Mouse (Mus musculus): Measurements from ENCODE around the gene Lonp2.
A peak's percentile ranks its signal among the peaks of the same experiment; 100 is the strongest.

Lonp2 gene

DNA sequence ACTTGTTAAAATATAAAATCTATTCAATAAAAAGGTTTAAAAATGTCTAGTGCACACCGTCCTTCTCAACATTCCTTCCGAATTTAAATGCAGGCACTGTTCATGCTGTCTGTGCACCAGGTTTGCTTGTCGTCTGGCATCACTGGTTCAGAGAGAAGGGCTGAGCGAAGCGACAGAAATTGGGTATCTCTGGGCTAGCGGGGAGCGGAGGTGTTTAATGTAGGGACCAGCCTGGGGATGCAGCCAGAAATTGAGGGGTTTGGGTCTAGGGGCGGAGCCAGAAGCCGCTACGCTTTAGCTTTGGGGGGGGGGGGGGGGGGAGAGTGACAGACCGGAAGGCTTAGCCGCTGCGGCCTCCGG is 312 bp upstream of the Lonp2 start:
- no peak for DNase-seq (ENCODE audit: low read depth, low spot score)

DNA sequence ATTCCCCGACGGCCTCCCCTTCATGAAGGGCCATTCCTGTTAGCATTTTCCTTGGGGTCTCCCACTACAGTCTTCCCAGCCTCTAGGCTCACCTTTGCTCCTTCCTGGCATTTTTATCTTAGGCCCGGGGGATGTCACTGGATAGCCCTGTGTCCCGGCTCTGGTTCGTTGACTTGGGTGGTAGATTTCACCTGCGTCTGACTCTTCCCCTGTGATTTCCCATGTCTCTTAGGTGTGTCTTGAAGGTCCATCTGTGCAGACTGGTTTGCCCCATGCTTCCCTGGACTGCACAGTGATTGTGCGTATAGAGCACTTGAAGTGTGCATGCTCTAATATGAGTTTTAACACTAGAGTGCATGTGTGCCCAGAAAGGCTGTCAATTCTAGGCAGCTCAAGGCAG is 1.1 kb downstream of the Lonp2 start:
- DNase-seq (ENCODE audit: low read depth, low spot score): peak; percentile 20

GRCm38 (mm10) chr8:86630212-86630611 is 6.4 kb downstream of the Lonp2 start:
- no peak for DNase-seq (ENCODE audit: low read depth, low spot score)

- DNase-seq (ENCODE audit: low read depth, low spot score): no peak
Measured at GRCm38 (mm10) chr8:86631395-86631794, 7.6 kb downstream of the Lonp2 start.

DNA sequence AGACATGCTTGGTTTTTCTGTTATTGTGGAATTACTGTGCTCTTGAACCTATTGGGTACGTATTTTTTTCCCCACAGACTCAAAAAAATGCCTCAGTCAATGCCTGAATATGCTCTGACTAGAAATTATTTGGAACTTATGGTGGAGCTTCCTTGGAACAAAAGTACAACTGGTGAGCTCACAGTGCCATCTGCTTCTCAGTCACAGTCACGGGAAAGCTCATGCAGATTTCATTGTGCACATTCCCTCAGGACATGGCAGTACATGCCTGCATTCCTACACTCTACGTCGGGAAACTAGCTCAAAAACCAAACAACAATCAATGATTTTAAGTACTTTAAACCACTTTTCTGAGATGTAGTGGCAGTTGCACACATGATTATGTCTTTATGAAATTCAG is 14.0 kb downstream of the Lonp2 start:
- no peak for DNase-seq (ENCODE audit: low read depth, low spot score)

DNA sequence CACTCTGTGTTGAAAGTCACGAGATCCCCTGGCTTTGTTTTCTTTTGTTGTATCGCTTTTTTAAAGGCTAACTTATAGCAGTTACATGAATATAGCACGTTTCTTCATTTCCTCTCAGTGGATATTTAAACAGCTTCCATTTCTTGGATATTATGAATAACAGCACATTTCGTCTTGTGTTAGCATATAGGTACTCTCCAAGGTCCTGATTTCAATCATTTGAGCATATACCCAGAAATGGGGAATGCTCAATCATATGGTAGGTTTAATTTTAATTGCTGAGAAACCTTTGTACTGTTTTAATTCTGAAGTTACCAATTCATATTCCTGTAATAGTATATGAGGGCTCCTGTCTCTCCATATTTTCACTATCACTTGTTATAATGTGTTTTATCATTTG is 15.1 kb downstream of the Lonp2 start:
- DNase-seq (ENCODE audit: low read depth, low spot score): peak; percentile 28

DNA sequence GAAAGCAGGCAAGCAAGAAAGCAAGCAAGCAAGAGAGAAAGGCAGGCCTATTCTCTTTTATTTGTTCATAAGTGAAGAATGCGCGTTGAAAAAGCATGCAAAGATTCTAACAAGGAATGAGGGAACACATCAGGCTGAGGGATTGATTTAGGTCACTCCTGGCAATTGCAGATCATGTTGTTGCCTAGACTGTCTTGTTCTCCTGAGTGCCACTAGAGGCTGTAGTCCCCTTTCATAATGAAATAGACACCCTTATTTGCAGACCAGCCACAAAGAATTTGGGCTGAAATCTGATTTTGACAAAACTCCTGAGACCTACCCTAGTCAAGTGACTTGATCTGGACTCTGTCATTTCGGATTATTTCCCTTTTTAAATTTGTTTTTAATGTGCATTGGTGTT is 18.8 kb downstream of the Lonp2 start:
- no peak for DNase-seq (ENCODE audit: low read depth, low spot score)

GRCm38 (mm10) chr8:86644661-86645060 is 20.8 kb downstream of the Lonp2 start:
- DNase-seq (ENCODE audit: low read depth, low spot score): no peak

DNA sequence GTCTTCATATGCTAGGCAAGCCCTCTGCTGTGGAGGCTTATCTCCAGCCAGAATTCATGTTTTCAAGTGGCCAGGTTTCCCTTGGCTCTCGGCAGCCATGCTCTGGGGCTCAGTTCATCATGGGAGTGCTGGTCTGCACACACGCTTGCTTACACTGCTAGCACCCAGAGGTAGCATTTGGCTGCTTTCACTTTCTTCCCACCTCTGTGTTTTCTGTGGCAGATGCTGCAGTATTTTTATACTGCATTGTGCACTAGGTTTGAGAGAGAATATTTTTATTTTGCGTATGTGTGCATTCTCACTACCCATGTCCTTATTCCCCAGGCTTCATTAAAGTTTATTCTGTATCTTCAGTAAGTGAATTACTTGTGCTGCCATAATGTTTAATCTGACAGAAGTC is 23.9 kb downstream of the Lonp2 start:
- no peak for DNase-seq (ENCODE audit: low read depth, low spot score)

GRCm38 (mm10) chr8:86651416-86651815 is 27.6 kb downstream of the Lonp2 start:
- DNase-seq (ENCODE audit: low read depth, low spot score): no peak

DNA sequence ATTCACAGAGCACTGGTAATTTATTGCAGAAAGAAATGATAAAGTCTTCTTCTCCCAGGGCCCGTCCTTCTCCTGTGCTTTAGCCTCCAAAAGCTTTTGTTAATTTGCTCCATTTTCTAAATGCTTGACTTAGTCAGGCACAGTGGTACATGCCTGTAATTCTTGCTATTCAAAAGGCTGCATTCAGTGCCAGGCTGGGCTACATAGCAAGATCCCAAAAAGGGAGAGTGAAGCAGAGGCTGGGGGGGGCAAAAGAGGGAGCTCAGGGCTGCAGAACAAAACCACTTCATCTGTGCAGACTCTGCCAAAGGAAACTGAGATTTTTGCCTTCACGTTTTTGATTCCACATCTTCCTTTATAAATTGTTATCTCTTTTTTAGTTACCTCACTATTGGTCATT is 28.7 kb downstream of the Lonp2 start:
- DNase-seq (ENCODE audit: low read depth, low spot score): no peak

GRCm38 (mm10) chr8:86654578-86654977 is 30.7 kb downstream of the Lonp2 start:
- DNase-seq (ENCODE audit: low read depth, low spot score): peak; percentile 27

DNA sequence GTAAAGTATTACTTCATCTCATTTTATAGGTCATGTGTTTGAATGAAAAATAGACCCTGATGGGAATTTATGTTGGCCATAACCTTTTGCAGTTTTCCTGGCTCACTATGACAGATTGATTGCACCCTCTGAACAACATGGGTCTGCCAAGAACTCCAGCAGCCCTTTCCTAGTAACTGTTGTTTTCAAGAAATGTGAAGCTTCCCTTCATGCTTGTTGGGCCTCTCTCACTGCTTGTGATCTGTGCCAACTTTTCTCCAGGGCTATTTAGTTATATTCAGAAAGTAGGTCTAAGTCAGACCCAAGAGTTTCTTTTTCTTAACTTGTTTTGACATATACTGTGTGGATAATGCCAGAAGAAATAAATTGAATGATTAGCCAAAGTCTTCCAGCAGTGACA is 44.9 kb downstream of the Lonp2 start:
- DNase-seq (ENCODE audit: low read depth, low spot score): no peak

- DNase-seq (ENCODE audit: low read depth, low spot score): no peak
Measured at GRCm38 (mm10) chr8:86669259-86669658, 45.4 kb downstream of the Lonp2 start.

- no peak for DNase-seq (ENCODE audit: low read depth, low spot score)
Measured at GRCm38 (mm10) chr8:86686629-86687028, 62.8 kb downstream of the Lonp2 start.

- DNase-seq (ENCODE audit: low read depth, low spot score): peak; percentile 59
Measured at GRCm38 (mm10) chr8:86692107-86692506, 68.3 kb downstream of the Lonp2 start.

DNA sequence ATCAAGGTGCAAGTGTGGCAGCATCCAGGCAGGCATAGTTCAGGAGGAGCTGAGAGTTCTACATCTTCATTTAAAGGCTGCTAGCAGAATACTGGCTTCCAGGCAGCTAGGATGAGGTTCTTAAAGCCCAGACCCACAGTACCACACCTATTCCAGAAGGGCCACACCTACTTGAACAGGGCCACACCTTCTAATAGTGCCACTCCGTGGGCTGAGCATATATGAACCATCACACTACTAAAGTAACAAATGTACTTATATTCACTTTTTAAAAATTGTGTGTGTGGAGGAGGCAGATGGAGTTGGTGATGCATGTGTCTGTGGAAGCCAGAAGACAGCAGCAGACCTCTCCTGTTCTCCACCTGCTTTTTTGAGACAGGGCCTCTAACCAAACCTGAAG is 70.2 kb downstream of the Lonp2 start:
- DNase-seq (ENCODE audit: low read depth, low spot score): no peak

- DNase-seq (ENCODE audit: low read depth, low spot score): no peak
Measured at GRCm38 (mm10) chr8:86695703-86696102, 71.9 kb downstream of the Lonp2 start.

GRCm38 (mm10) chr8:86698811-86699421 is 75.1 kb downstream of the Lonp2 start:
- DNase-seq (ENCODE audit: low read depth, low spot score): no peak

GRCm38 (mm10) chr8:86699471-86699870 is 75.6 kb downstream of the Lonp2 start:
- no peak for DNase-seq (ENCODE audit: low read depth, low spot score)

- DNase-seq (ENCODE audit: low read depth, low spot score): no peak
Measured at GRCm38 (mm10) chr8:86702453-86702852, 78.6 kb downstream of the Lonp2 start.

DNA sequence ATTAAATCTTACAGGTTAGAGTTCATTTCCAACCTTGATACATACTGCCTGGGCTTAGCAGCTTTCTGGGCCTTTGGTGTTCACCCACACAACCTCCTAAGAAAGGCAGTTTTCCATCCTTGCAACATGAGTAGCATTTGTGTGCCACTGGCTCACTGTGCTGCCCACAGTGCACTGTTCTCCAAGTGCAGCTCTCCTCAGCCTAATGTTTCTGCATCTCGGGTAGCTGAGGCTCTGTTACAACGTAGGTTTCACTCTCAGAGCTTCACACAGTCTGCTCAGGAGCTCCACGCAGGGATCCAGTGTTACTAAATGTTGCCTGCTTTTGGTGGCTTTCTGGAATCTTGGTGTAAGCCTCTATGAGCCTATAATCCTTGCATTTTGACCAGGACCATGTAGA is 81.5 kb downstream of the Lonp2 start:
- DNase-seq (ENCODE audit: low read depth, low spot score): no peak

- no peak for DNase-seq (ENCODE audit: low read depth, low spot score)
Measured at GRCm38 (mm10) chr8:86706756-86707155, 82.9 kb downstream of the Lonp2 start.

- DNase-seq (ENCODE audit: low read depth, low spot score): no peak
Measured at GRCm38 (mm10) chr8:86707873-86708272, 84.0 kb downstream of the Lonp2 start.
